Mouse (Mus musculus): ENCODE results near the gene Aldh8a1.

Aldh8a1 gene

GRCm38 (mm10) chr10:21420457-21421424 is 43.6 kb downstream of the Aldh8a1 start:
- peak; percentile 62 to 81 for DNase-seq

GRCm38 (mm10) chr10:21426515-21426914 is 49.4 kb downstream of the Aldh8a1 start:
- DNase-seq, result peak in 1 of 2 experiments; percentile 43

DNA sequence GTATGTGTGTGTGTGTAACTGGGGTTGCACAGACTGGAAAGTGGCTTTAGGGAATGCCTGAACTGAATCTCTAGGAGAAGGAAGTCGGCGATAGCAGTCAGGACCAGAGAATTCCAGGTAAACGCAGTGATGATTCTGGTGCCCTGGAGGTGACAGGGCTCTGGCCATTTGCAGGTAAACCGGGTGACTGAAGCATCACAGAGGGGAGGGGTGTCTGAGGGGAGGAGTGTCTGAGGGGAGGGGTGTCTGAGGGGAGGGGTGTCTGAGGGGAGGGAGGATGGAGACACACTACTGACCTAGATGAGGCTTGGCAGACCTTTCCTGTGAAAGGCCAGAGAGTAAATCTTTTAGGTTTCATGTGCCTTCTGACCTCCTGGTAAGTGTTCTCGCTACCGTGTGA is 50.9 kb downstream of the Aldh8a1 start:
- DNase-seq, result no peak

GRCm38 (mm10) chr10:21439268-21439667 is 62.2 kb downstream of the Aldh8a1 start:
- no peak for DNase-seq

DNA sequence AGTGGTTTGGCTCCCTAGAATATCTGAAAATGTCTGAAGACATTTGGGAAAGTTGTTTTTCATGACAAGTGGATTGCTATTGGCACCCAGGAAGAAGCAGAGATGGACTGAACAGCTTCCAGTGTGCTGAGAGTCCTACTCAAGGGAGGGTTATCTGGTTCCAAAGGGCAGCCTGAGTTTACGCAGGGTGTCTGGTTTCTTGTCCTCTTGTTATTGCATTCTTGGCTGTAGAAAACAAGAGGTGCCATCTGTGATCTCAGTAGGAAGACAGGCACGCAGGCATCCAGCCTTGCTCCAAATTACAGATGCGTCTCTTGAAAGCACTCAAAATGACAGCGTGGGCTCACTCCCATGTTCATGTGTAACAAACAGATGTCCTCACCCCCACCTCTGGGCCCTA is 63.9 kb downstream of the Aldh8a1 start:
- DNase-seq, result no peak

DNA sequence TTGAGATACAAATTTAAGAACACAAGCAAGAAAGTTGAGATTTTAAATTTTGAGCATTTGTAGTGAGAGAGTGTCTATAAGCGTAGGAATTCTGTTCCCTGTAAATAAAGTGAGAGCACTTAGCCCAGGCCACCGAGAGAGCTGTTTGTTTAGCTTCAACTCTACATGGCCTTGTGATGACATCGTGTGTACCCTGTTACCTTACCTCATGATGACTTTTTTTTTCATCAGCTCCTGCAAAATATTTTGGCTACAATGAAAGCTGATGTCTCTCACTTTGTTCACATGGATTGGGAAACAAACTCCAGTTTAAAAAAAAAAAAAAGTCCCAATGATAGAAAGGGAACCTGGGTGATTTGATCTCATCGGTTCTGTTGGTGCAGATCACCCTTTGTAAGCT is 64.6 kb downstream of the Aldh8a1 start:
- no peak for DNase-seq

DNA sequence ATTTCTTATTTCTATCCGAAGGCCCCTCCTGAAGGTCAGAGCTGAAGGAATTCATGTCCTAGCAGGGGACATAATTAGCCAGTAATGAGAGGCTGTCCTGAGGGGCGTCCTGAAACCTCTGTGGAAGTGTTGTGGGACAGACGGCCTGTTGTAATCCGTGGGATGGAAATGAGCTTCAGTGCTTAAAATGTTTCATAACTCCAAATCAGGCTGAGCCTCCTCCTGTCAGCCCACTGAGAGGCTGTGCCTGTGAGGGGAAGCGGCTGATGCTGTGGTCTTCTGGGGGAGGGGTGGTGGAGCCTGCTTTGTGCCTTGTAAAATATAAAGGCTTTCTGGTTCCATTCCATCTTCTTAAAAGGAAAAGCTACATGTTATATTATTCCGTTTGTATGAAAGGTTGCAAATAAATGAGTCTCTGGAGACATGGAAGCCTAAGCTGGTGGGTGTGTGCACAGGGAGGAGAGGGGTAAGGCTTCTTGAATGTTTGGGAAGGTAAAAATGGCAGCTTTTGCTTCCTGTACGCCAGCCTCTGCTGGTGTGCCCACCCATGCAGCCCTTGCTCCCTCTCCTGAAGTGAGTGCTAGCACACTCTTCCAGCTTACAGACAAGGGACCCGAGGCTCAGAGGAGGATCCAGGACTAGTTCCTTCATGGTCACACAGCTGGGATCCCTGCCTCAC is 66.7 kb downstream of the Aldh8a1 start:
- DNase-seq, result no peak

GRCm38 (mm10) chr10:21444410-21444809 is 67.3 kb downstream of the Aldh8a1 start:
- DNase-seq, result no peak
